Mouse (Mus musculus) embryonic facial prominence, embryonic 12.5 days (tissue): ENCODE data around the gene Gp5. TPM values are rescaled to one million over a fixed set of nuclear protein-coding genes. Genes with fewer than 3 reads are reported as not detected.
"Not testable (repeated sequence)": the region's sequence is repeated elsewhere in the genome, so short reads cannot be mapped to it uniquely, and the experiment has no call there.

Source experiments
- ATAC-seq: fragments of 200-750 bp; cut with Nextera tagmentation; 2 replicates; pipeline ENCODE4 v1.8.0; 2017; ENCODE audit not compliant: insufficient number of reproducible peaks, insufficient read depth, low FRiP score, low TSS enrichment
- H3K27ac ChIP-seq: fragments of 300-500 bp; sonication (generic); 2 replicates; pipeline ENCODE4 v1.5.1; 2016; ENCODE audit warnings: mild to moderate bottlenecking
- H3K27me3 ChIP-seq: fragments of 300-500 bp; sonication (generic); 2 replicates; pipeline ENCODE4 v1.6.1; 2016; ENCODE audit warnings: mild to moderate bottlenecking, moderate library complexity
- H3K36me3 ChIP-seq: fragments of 300-500 bp; sonication (generic); 2 replicates; pipeline ENCODE4 v1.6.1; 2016; ENCODE audit warnings: mild to moderate bottlenecking
- H3K4me1 ChIP-seq: fragments of 300-500 bp; sonication (generic); 2 replicates; pipeline ENCODE4 v1.6.1; 2016
- H3K4me2 ChIP-seq: fragments of 300-500 bp; sonication (generic); replicated peaks from 2 replicates; pipeline ENCODE4 v1.6.1; 2016; ENCODE audit warnings: mild to moderate bottlenecking, moderate library complexity
- H3K4me3 ChIP-seq: fragments of 300-500 bp; sonication (generic); 2 replicates; pipeline ENCODE4 v1.5.1; 2016; ENCODE audit warnings: mild to moderate bottlenecking
- H3K9ac ChIP-seq: fragments of 300-500 bp; sonication (generic); 2 replicates; pipeline ENCODE4 v1.6.1; 2016; ENCODE audit warnings: mild to moderate bottlenecking, moderate library complexity
- H3K9me3 ChIP-seq: fragments of 300-500 bp; sonication (generic); 2 replicates; pipeline ENCODE4 v1.6.1; 2016; ENCODE audit warnings: mild to moderate bottlenecking, moderate library complexity
- WGBS: fragments of 180-500 bp; shearing (Covaris S2); methylation state at CpG from one replicate; pipeline ENCODE4 v1.1.7; 2016; 5-methylcytosine and 5-hydroxymethylcytosine counted together
- polyA plus RNA-seq: library from polyadenylated mRNA; unstranded; fragments of >200 nt; fragmentation: Nextera tagmentation; extraction: Ambion mirVana; gene quantifications from 2 replicates; pipeline ENCODE4 v1.2.1, GENCODE M21; 2016

Gene Gp5
- 1.7 and 1.9 TPM in 2 replicates for polyA plus RNA-seq

- no peak for ATAC-seq
- Histone ChIP-seq H3K4me2 (peak within 1 kb of the TSS; percentile 100), H3K4me3 (peak within 1 kb of the TSS; percentile 59), H3K9ac (0 out of 2 replicates have a peak within 1 kb of the TSS, but pooled peaks have one; percentile 19), H3K9me3 (no peaks in the 10 kb centered on the region), H3K36me3 (peaks cover 5% of the 10 kb centered on the region; the same call in 1 of the 2 replicates), H3K27me3 (peaks cover 55% of the 10 kb centered on the region), H3K27ac (no peak within 1 kb of the TSS), H3K4me1 (peaks cover 15% of the 10 kb centered on the region)
Measured at GRCm38 (mm10) chr16:30310647-30311046, at the start of gene Gp5. TSS of gene Gp5 (minus strand) at chr16:30310779.

- WGBS = 94% methylated on average over 11 of the region's 11 CpGs
- not testable (repeated sequence) for H3K9me3 ChIP-seq
Measured at GRCm38 (mm10) chr16:30353489-30353888, 42.9 kb upstream of the Gp5 start.

GRCm38 (mm10) chr16:30314236-30314635, 3.7 kb upstream of the Gp5 start:
- Histone ChIP-seq H3K9ac (no peak overlapping the region), H3K36me3 (peaks cover 6% of the 10 kb centered on the region; the same call in 1 of the 2 replicates), H3K27ac (no peak overlapping the region), H3K4me1 (peaks cover 6% of the 10 kb centered on the region), H3K9me3 (no peaks in the 10 kb centered on the region), H3K4me2 (no peak overlapping the region), H3K27me3 (peaks cover 24% of the 10 kb centered on the region), H3K4me3 (no peak overlapping the region)
- ATAC-seq = no peak

More at GRCm38 (mm10) chr16:30353489-30353888, 42.9 kb upstream of the Gp5 start:
- H3K27ac ChIP-seq, H3K4me3 ChIP-seq, H3K9ac ChIP-seq, ATAC-seq, H3K27me3 ChIP-seq, H3K4me2 ChIP-seq, H3K4me1 ChIP-seq: not testable (repeated sequence)
- H3K36me3 ChIP-seq = peaks cover 15% of the 10 kb centered on the region

GRCm38 (mm10) chr16:30310171-30310515, 436 bp downstream of the Gp5 start:
- no peaks in the 10 kb centered on the region for H3K9me3 ChIP-seq
- 50% methylated on average over 8 of the region's 8 CpGs for WGBS
- peaks cover 56% of the 10 kb centered on the region for H3K27me3 ChIP-seq
- H3K4me2 ChIP-seq = no peak overlapping the region
- no peak overlapping the region for H3K27ac ChIP-seq
- H3K9ac ChIP-seq = no peak overlapping the region
- H3K4me3 ChIP-seq = no peak overlapping the region
- no peak for ATAC-seq
- 0 out of 2 replicates have a peak, but pooled peaks cover 2% of the 10 kb centered on the region for H3K36me3 ChIP-seq
- H3K4me1 ChIP-seq = peaks cover 15% of the 10 kb centered on the region

- Histone ChIP-seq H3K27ac (no peak overlapping the region), H3K9ac (0 out of 2 replicates have a peak overlapping the region, but pooled peaks have one; percentile 19), H3K4me3 (peak overlapping the region; percentile 59), H3K4me1 (peaks cover 15% of the 10 kb centered on the region), H3K4me2 (peak overlapping the region; percentile 100), H3K36me3 (no peaks in the 10 kb centered on the region), H3K27me3 (peaks cover 58% of the 10 kb centered on the region), H3K9me3 (no peaks in the 10 kb centered on the region)
- ATAC-seq = no peak
- 5% methylated on average over 34 of the region's 34 CpGs for WGBS
Measured at GRCm38 (mm10) chr16:30309395-30310170, 996 bp downstream of the Gp5 start.

GRCm38 (mm10) chr16:30308616-30309394, 1.8 kb downstream of the Gp5 start:
- peak overlapping the region; percentile 100 for H3K4me2 ChIP-seq
- H3K27ac ChIP-seq = no peak overlapping the region
- peaks cover 62% of the 10 kb centered on the region for H3K27me3 ChIP-seq
- peak overlapping the region; percentile 59 for H3K4me3 ChIP-seq
- H3K9ac ChIP-seq = peak overlapping the region; percentile 61
- H3K9me3 ChIP-seq = no peaks in the 10 kb centered on the region
- no peaks in the 10 kb centered on the region for H3K36me3 ChIP-seq
- peak; percentile 65; the same call in 1 of the 2 replicates for ATAC-seq
- peaks cover 15% of the 10 kb centered on the region for H3K4me1 ChIP-seq
- under 1% methylated on average over 72 of the region's 72 CpGs for WGBS

- H3K9ac ChIP-seq = peak overlapping the region; percentile 61
- ATAC-seq = no peak
- peak overlapping the region; percentile 100 for H3K4me2 ChIP-seq
- no peaks in the 10 kb centered on the region for H3K36me3 ChIP-seq
- H3K4me3 ChIP-seq = peak overlapping the region; percentile 59
- H3K4me1 ChIP-seq = peaks cover 15% of the 10 kb centered on the region
- no peak overlapping the region for H3K27ac ChIP-seq
- peaks cover 62% of the 10 kb centered on the region for H3K27me3 ChIP-seq
- no peaks in the 10 kb centered on the region for H3K9me3 ChIP-seq
- 11% methylated on average over 29 of the region's 29 CpGs for WGBS
Measured at GRCm38 (mm10) chr16:30307961-30308615, 2.5 kb downstream of the Gp5 start.

GRCm38 (mm10) chr16:30307306-30307705, 3.3 kb downstream of the Gp5 start:
- Histone ChIP-seq H3K4me1 (peaks cover 15% of the 10 kb centered on the region), H3K4me3 (no peak overlapping the region), H3K4me2 (no peak overlapping the region), H3K36me3 (no peaks in the 10 kb centered on the region), H3K9me3 (no peaks in the 10 kb centered on the region), H3K27ac (no peak overlapping the region), H3K27me3 (peaks cover 62% of the 10 kb centered on the region), H3K9ac (no peak overlapping the region)
- WGBS = 51% methylated on average over 12 of the region's 12 CpGs
- ATAC-seq = no peak

GRCm38 (mm10) chr16:30306102-30306501, 4.5 kb downstream of the Gp5 start:
- WGBS = 93% methylated on average over 4 of the region's 4 CpGs
- no peaks in the 10 kb centered on the region for H3K9me3 ChIP-seq
- H3K9ac ChIP-seq = no peak overlapping the region

GRCm38 (mm10) chr16:30304236-30304635, 6.3 kb downstream of the Gp5 start:
- Histone ChIP-seq H3K27me3 (peaks cover 38% of the 10 kb centered on the region), H3K4me1 (peaks cover 8% of the 10 kb centered on the region), H3K9me3 (no peaks in the 10 kb centered on the region), H3K27ac (no peak overlapping the region), H3K9ac (no peak overlapping the region), H3K4me2 (no peak overlapping the region), H3K36me3 (no peaks in the 10 kb centered on the region), H3K4me3 (no peak overlapping the region)
- WGBS = 75% methylated on average over 5 of the region's 5 CpGs
- ATAC-seq = no peak

More at GRCm38 (mm10) chr16:30306102-30306501, 4.5 kb downstream of the Gp5 start:
- Histone ChIP-seq H3K4me1 (peaks cover 15% of the 10 kb centered on the region), H3K27me3 (peaks cover 56% of the 10 kb centered on the region), H3K4me2 (no peak overlapping the region), H3K36me3 (no peaks in the 10 kb centered on the region), H3K27ac (no peak overlapping the region), H3K4me3 (no peak overlapping the region)
- ATAC-seq = no peak

GRCm38 (mm10) chr16:30303411-30303810, 7.2 kb downstream of the Gp5 start:
- Histone ChIP-seq H3K27me3 (peaks cover 29% of the 10 kb centered on the region), H3K27ac (no peak overlapping the region), H3K9ac (no peak overlapping the region), H3K4me3 (no peak overlapping the region), H3K4me1 (peaks cover 3% of the 10 kb centered on the region), H3K36me3 (no peaks in the 10 kb centered on the region), H3K4me2 (no peak overlapping the region), H3K9me3 (no peaks in the 10 kb centered on the region)
- 76% methylated on average over 2 of the region's 2 CpGs for WGBS
- ATAC-seq = no peak
